Mouse (Mus musculus) hindlimb bud, embryonic 11.5 days (tissue): ENCODE measurements around the gene G0s2.
"Not testable (repeated sequence)": the region's sequence is repeated elsewhere in the genome, so short reads cannot be mapped to it uniquely, and the experiment has no call there.

Source experiments
- DNase-seq: peaks from one replicate; pipeline ENCODE4 v3.0.0-alpha.2; 2012; ENCODE audit warnings: low read depth, low spot score; ENCODE audit errors: extremely low spot score

The G0s2 gene

DNA sequence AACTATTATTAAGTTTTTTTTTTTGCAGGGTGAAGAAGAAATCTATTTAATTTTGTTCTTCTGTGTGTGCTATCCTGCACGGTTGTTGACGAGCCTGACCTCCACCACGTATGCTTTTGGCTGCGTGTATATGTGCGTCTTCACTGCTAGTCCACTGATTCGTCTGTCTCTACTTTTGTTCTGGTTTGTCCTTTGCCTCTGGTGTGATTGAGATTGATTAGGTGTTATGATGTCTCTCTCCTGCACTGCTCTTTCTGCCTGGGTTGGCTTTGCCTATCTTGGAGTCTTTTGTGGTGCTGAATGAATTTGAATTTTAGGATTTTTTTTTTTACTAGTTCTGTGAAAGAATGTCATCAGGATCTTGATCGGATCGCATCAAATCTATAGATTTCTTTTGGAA, 18.0 kb downstream of the G0s2 start:
- no peak for DNase-seq

DNA sequence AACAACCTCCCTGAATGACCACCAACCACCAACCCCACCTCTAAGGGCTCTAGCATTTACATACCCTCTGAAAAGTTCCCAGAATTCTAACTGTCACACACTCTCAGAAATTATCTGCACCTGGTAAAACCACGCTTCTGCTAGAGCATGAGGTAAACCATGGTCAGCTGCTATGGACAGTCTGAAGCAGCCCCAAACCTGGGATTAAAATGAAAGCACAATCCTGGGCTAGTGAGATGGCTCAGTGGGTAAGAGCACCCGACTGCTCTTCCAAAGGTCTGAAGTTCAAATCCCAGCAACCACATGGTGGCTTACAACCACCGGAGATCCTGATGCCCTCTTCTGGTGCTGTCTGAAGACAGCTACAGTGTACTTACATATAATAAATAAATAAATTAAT, 19.1 kb downstream of the G0s2 start:
- DNase-seq, result not testable (repeated sequence)

DNA sequence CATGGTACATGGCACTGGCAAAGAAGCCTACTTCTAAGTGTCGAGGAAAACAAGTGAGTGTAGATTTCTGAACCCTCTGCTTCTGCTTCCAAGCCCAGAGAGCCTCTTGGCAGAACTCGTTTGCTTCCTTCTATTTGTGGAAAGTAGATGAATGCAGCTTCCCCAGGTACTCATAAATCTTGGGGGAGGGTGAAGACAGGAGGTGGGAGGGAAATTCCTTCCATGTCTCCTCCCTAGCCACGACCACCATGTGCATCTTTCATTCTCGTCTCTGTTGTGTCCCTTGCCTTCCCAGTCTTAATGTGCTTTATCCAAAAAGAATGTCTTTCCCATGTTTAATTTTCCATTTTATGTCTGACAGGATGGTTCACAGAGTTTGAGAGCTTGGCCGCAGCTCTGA, 20.4 kb downstream of the G0s2 start:
- DNase-seq, result no peak

DNA sequence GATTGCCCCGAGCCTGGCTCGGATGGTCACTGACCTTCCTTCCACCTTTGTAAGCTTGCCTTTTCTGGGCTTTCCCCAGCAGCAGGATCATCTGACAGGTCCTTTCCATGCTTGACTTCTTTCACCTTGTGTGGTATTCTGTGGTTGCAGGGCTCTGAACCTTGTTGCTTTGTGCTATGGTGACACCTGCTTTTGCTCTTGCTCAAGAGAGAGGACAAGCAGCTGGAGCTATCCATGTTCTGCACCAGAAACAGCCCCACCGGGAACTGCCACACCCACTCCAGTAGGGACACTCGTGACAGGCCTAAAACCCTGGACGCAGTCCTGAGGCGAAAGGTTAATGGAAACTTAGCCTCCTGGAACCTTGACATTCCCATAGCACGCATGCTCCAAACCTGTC, 21.6 kb downstream of the G0s2 start:
- DNase-seq, result no peak

DNA sequence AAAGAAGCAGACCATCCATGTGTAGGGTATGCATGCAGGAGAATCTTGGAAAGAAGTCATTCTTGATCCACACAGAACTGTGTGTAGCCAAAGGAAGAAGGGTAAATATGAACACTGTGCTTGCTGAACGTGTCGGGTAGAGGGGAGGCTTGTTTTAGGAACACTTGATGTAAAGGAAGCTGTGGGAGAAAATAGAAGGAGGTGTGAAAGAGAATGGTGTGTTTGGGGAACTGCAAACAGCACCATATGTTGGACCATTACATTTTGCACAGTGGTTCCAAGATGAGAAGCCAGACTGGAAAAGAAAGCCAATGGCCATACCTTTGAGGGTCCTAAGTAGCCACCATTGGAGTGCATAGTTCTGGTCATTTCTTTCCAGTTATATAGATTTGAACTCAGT, 23.0 kb downstream of the G0s2 start:
- no peak for DNase-seq

DNA sequence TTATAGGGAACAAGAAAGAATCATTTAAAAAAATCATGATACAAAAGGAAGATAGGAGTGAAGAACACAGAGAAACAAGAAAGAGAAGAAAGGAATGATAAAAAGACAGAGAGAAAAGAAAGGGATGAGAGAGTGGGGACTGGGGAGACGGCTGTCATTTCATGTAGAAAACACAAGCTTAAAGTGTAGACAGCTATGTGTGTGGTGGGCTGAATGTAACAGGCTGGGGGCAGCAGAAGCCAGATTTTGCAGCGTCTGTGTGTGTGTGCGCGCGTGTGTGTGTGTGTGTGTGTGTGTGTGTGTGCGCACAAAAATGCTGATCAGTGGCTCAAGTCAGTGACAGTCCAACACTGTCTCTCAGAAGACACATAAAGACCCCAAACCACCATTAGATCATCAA, 28.8 kb downstream of the G0s2 start:
- no peak for DNase-seq

DNA sequence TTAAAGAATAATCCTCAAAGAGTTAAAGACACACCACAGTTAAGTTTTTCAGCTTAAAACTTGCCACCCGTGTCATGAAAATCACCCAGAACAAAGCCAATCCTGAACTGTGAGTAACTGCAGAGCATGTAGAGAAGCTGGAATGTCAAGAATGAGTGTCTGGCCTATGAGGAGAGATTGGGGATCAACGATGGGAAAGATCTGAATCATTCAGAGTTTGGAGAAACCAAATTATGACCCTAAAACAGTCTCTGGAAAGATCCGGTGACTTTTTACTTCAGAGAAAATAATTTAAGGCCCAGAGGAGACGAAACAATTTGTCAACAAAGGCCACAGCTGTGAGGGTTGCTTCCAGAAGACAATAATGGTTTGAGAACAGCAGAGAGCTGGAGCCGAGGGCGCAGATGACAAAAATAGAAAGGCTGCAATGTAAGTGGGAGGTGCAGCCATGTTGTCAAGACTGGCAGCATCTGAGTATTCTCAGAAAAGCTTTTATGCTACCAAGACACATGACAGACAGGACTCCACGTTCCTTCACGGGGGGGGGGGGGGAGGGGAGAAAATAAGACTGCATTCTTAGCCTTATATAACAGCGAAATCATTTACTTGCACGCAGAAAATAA, 29.3 kb downstream of the G0s2 start:
- no peak for DNase-seq

DNA sequence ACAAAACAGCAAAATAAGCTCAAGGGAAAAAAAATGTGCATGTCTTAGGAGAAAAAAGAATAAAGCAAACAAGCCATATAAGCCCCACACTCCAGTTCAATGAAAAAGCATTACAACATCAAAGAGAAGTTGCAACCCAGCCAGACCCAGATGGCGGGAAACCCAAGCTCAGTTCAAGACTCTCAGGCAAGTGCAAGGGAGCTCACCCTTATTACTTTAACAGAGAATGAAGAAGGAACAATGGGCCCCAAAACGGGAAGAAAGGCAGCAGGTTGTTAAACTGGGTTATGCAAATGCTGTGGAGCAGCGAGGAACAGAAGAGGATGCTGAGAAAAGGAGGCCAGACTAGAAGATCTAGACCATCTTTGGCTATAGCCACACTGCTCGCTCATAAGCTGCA, 30.2 kb downstream of the G0s2 start:
- no peak for DNase-seq

DNA sequence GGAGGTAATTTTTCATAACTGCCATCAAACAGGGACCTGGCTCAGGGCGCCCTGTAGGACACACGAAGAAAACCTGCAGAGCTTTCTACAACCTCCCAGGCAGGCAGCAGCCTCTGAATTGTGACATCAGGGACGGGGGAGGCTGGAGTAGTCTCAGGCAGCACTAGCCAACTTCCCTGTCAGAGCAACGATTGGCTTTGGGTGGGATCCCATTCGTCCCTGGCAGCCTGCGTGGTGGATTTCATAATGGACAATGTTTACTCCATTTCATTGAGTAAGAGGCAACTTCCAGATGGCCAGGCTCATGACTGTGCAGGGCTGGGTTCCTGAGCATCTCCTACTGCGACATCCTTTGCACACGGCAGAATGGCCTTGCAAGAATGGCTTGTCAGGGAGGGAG, 30.8 kb downstream of the G0s2 start:
- DNase-seq, result no peak

DNA sequence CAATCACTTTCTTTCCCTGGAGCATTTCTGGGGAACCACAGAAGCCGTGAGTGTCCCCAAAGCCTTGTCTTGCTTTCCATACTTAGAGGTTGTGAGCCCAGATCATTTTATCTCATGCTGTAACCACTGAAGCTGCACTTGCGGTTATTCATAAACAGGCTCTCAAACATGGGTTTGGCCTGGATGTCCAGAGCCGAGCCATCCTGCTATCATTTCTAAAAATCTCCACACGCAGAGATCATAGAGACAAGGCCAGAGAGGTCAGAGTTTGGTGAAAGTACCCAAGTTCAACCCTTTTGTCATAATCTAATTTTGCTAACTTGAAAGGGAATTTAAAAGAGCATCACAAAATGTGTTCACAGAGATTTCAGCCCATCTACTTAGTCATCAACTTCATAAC, 31.6 kb downstream of the G0s2 start:
- no peak for DNase-seq

DNA sequence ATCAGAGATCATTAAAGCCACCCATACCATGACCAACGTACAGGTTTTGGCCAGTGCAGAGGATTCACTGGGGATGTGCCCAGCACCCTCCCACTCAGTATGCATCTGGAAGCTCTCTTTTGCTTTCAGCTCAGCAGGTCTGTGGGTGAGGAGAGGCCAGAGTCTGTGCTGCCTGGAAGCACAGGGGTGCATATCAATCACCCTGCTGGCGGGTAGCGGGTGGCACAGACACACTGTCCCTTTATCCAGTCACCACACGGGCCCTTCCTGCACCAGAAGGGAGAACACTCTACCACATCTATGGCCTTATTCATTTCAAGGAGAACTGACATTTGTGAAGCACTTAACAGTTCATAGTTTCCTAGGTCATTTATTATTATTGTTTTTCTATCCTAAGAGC, 34.6 kb downstream of the G0s2 start:
- DNase-seq, result no peak

DNA sequence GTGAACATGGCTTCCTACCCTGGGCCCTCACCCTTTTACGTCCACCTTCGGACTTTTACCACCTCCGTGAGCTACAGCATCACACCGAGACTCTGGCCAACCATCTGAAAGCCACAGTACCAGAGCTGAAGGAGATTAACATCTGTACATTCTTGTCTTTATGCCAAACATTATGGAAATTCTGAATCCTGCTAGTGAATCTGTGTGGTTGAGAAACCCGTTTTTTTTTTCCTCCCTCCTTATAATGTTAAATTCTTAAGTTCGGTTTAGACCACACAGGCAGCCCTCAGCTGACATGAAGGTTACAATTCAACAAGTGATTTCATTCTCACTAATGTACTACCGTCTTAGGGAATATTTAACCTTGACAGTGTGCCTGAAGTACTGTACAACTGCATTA, 38.1 kb downstream of the G0s2 start:
- no peak for DNase-seq

DNA sequence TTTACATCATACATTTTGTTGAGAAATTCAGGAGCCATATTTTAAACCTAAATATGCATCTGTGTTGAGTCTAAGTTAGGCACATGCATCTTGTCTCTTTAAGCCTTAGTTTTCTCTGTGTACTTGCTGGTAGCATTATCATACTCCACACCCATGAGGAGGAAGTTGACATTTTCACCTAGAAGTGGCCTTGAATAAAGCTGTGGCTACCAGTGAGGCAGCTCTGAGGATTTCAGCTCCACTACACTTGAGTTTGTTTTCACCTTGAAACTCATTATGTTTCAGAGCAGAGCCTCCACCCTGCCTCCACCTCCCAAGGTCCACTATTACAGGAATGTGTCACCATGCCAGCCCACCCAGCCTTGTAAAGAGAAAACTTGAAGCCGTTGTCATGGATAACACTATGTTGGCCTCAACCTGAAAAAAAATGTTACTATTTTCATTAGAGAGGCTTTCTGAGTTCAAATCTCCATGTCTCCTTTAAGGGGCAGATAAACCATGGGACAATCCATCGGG, 38.8 kb downstream of the G0s2 start:
- no peak for DNase-seq

DNA sequence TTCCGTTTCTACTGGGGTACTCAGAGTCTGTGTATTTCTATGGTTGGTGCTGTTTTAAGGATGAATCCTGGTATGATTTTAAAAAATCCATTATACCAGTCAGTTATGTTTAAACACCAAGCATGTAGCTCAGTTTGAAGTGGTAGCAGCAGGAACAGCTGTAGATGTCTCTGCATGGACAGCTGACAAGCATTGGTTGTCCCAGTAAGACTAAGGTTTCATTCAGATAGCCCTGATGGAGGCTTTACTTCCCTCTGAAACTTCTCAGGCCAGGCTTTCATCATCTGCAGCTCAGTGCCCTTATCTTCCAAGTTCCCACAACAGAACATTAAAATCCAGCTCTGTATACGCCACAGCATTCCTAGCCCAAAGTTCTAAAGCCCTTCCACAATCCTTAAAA, 40.3 kb downstream of the G0s2 start:
- no peak for DNase-seq

DNA sequence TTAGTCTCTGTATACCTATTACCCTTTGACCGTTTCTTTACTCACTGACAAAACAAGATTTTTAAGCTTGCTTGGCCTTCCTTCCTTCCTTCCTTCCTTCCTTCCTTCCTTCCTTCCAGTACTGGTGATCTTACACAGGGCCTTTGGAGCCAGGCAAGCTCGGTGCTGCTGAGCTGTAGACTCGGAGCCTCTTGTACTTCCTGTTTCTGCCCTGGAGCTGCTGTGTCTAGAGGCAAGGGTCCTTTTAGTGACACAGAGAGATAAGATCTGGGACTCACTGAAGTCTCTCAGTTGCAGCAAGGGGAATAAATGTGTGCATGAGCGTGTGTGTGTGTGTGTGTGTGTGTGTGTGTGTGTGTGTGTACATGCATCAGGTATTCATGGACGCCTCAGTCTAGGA, 42.1 kb downstream of the G0s2 start:
- no peak for DNase-seq

DNA sequence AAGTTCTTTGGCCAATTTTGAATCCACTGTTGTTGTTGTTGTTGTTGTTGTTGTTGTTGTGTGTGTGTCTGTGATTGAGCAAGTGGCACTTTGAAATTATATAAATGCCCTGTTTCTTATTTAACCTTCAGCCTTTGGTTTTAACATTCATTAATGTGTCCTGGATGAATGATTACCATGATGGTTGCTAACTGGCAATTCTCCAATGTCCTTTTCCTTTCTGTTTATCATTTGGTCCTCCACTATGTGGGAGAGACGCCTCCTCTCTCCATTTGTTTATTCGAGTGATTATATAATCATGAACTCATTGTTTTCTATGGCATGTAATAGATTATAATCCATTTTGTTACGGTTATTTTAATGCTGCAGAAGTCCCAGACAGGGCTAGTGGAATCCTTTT, 42.5 kb downstream of the G0s2 start:
- DNase-seq, result no peak

DNA sequence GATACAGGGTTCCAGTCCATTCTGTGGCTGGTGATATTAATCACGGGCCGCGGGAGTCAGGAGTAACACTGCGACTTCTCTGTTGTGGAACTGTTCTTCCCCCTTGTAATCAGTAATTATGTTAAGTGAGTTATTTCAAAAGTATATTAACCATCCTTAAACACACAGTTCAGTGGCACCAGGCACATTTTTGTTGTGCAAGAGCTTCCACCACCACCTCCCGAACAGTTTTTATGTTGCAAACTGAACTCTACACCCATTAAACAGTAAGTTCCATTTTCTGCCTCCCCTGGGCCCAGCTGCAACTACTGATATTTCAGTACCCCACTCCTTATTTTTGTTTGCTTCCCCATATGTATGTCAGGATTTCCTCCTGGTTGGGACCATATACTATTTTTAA, 43.4 kb downstream of the G0s2 start:
- no peak for DNase-seq

DNA sequence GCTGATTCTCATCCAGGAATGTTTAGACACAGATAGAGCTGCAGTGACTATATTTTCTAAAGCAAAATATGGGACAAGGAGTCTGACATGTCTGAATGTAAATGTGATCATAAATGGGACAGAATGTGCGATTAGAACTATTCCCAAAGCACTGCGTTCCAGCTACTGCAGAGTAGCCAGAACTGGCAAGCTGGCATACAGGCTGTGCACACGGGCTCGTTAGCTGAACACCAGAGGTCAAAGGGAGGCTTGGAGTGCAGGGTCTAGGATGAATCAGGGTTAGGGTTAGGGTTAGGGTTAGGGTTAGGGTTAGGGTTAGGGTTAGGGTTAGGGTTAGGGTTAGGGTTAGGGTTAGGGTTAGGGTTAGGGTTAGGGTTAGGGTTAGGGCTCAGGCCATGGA, 45.5 kb downstream of the G0s2 start:
- no peak for DNase-seq

DNA sequence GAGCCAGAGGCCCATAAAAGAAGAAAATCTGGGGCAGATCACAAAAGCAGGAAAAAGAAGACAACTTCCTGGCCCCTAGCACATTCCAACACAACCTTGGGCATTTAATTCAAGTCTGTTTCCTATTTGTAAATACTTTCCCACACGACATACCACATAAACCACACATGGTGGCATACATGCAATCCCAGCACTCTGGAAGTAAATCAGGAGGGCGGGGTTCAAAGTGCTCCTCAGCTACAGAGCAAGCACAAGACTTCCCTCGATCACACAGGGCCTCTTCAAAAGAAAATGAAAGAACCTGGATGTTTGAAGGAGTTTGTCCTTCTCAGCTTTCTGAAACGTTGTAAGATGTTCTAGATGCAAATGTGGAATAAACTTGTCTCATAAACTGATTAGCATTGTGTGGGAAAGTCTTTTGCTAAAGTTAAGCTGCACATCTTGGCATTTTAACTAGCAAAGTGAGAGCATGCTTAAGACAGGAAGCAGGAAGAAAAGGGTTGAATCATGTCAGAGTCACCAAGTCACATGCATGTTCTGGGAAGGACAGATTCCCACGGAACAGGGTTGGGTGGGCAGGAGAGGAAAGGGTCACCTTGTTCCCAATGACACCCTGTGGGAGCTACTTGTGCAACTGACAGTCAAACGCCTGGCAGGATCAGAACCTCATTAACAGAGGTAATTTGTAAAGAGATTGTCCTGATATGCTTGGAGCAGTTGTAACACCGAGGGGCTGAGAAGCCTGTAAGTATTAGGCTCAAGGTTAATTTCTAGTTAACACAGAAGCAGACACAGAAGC, 46.1 kb downstream of the G0s2 start:
- no peak for DNase-seq

DNA sequence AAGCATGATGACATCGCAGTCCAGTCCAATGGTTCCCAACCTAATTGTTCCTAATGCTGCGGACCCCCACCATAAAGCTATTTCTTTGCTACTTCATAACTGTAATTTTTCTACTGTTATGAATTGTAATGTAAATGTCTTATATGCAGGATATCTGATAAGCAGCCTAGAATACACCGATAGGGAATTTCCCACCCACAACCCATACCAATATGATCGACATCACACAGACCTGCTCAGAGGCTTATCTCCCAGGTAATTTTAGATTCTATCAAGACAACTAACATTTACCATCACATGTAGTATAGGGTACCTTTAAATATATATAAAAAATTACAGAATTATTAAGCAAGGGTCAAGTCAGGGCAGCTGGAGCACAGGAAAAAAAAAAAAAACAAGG, 46.9 kb downstream of the G0s2 start:
- DNase-seq, result no peak

DNA sequence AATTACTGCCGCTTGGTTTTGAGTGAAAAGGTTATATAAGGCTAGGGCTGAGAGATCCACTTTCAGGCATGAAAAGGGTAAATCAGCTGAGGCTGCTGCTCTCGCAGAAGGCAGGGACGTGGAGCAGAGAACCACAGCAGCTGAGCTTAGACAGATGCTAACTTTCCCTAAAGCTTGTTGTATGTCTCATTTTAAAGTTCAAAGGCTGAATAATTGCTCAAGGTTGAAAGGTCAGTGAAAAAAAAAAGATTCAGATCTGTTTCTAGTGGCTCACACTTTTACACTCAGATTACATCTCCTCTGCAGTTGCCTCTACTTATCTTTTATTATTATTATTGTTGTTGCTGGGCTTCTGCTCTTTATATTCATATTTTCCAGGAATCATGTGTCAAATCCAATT, 47.5 kb downstream of the G0s2 start:
- no peak for DNase-seq
